Mouse (Mus musculus) thymus, postnatal 36 days (tissue): ENCODE results near the gene Plagl2.

Experiments
- DNase-seq, 2 experiments: peaks; one replicate each; pipeline ENCODE4 v3.0.0; 2022; ENCODE audit warnings: mixed read lengths in 2 of 2

Plagl2 gene

GRCm38 (mm10) chr2:153187848-153188247 lies 53.4 kb downstream of the Plagl2 start:
- DNase-seq: no peak

GRCm38 (mm10) chr2:153186176-153186591 lies 55.0 kb downstream of the Plagl2 start:
- DNase-seq: no peak

GRCm38 (mm10) chr2:153179961-153180360 lies 61.3 kb downstream of the Plagl2 start:
- DNase-seq: no peak

GRCm38 (mm10) chr2:153179126-153179860 lies 61.9 kb downstream of the Plagl2 start:
- no peak for DNase-seq
